Mouse (Mus musculus) T-cell, adult 2 months (primary cell): ENCODE measurements around the gene Npr2.

ENCODE experiments used
- DNase-seq: peaks from one replicate; pipeline ENCODE4 v3.0.0; 2022; ENCODE audit warnings: low spot score

The Npr2 gene

GRCm38 (mm10) chr4:43672070-43672469, 40.3 kb downstream of the Npr2 start:
- peak; percentile 67 for DNase-seq

- no peak for DNase-seq
Observed at GRCm38 (mm10) chr4:43673703-43674102, 42.0 kb downstream of the Npr2 start.

GRCm38 (mm10) chr4:43674974-43675373, 43.2 kb downstream of the Npr2 start:
- no peak for DNase-seq

GRCm38 (mm10) chr4:43675608-43676007, 43.9 kb downstream of the Npr2 start:
- DNase-seq = no peak

GRCm38 (mm10) chr4:43678541-43678940, 46.8 kb downstream of the Npr2 start:
- no peak for DNase-seq

GRCm38 (mm10) chr4:43679416-43680043, 47.8 kb downstream of the Npr2 start:
- DNase-seq = no peak

GRCm38 (mm10) chr4:43690021-43690420, 58.3 kb downstream of the Npr2 start:
- no peak for DNase-seq

- no peak for DNase-seq
Observed at GRCm38 (mm10) chr4:43691026-43691425, 59.3 kb downstream of the Npr2 start.

DNA sequence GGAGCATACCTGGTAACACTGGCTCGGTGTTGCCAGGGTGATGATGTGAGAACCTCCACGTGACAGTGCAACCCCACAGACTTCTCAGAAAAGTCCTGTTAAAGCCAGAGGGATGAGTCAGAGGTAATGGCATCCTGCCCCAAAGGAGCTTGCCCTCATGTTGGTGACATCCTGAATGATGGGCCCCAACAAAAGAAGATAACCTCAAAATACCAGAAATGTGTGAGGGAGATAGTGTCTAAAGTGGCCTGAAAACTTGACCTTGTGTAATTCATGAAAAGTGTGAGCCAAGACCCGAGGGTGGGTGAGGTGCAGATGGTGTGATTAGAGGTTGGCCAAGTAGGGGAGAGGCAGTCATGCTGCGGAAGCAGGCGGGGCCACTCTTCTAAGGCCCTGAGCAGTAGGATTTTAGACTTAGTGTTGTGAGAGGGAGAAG, 62.1 kb downstream of the Npr2 start:
- DNase-seq = no peak

DNA sequence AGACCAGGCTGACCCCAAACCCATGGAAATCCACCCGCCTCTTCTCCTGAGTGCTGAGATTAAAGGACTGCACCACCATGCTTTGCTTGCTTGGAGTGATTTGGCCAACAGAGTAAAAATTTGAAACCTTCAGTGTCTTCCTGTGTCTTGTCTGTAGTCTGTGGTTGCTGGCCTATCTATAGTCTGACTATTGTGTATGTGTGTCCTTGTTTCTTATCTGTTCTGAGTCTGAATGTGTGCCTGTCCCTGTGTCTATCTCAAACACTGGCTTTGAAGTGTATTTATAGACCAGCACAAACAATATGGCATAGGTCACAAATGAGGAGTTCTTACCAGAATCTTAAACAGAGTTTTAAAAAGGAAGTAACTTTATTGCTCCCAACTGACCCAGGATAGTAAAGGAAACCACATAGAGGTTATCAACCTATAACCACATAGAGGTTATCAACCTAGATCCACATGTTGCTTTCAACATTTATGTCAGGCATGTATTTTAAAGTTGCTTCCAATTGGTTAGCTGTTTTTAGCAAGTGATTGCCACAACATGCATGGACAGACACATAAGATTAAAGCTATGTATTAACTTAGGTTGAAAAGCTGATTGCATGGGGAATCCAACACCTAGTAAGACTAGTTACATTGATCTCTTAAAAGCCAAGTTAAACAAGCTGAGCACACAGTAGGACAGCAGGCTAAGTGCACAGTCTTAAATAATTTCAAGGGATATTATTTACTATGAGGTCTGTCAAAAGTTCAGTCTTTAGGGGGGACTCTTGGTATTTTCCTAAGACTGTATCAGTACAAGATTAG, 62.9 kb downstream of the Npr2 start:
- no peak for DNase-seq

DNA sequence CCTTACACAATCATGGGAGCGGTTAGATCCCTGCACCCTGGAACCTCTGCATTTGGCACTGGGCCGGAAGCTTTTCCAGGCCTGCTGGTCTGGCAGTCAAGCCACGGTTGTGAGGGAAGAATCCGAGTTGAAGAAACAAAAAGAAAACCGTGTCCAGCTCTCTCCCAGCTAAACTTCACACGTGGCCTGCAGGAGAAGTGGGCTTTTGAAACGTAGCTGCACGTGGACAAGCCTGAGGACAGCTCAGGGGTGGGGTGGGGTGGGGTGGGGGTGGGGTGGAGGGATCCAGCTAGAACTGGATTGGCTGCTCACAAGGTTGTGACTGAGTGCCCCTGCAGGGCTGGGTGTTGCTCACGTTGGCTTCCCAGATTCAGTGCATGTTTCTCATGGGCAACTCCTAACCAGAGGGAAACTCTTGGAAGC, 63.5 kb downstream of the Npr2 start:
- DNase-seq = no peak

DNA sequence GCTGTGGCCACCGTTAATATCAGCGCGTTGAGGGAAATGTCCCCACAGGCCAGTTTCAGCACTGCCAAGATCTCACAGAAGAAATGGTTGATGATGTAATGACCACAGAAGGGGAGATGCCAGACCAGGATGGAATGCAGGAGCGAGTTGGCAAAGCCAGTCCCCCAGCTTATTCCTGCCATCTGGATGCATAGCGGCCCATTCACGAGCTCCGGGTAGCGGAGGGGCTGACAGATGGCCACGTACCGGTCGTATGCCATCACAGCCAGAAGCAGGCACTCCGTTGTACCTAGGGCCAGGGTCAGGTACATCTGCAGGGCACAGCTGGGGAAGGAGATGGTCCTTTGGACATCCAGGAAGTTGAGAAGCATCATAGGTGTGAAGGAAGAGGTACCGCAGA, 64.8 kb downstream of the Npr2 start:
- DNase-seq = no peak

DNA sequence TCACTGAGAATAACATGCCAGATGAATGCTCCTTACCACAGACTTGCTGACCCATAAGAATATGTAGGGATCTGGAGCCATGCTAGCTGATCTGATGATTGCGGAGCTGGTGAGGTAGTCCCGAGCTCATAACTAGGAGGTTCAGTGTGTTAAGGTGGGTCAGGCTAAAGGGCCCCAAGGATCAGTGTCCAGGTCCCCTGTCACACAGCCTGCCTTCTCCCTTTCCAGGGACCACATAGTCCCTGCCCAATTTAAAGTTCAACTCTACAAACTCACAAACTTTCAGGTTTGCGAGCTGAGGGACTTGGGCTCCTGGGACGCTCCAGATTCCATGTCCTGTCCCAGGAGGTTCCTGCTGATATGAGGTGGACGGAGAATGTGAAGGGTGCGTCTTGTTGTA, 69.0 kb downstream of the Npr2 start, which contains the start of gene Olfr70:
Olfr70 (minus strand) TSS at position 101 of the 400 bp plus-strand sequence.
- DNase-seq = no peak
